Mouse (Mus musculus) ovary, adult 18-20 months (tissue): Measurements from ENCODE around the gene Tbx2.
A peak's percentile ranks its signal among the peaks of the same experiment; 100 is the strongest.

Source experiments
- DNase-seq: peaks from one replicate; pipeline ENCODE4 v3.0.0; 2022; ENCODE audit warnings: low spot score, mixed read lengths

Gene Tbx2

DNA sequence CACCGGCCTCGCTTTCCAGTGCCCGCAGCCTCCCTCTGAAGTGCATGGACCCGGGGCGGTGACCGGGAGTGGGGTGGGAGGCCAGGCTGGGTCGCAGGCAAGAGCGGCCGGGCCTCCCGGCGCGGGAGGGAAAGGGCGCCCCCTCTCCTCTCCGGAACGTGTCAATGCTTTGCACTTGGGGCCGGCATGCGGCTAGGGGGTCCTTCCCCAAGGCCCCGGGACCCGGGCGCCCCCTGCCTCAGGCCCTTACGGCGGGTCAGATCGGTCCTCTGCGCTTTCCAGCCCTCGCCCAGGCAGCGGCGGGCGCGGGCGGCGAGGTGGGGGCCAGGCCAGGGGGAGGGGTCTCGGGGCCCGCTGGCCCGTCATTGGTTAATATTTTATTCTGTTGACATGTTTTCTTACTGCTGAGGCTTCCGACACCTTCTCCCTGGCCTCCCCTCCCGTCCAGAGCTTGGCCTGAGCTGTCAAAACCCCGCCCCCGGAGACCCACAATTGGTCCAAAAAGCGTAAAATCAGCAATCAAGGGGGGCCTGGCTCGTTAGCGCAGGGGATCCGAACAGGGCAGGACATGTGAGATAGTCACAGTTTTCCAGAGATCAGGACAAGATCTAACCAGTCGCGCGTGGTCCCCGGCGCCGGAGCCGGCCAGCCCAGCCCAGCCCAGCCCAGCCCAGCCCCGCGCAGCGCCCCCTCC lies at the start of gene Tbx2:
Tbx2 (plus strand) TSS at position 321 of the 694 bp plus-strand sequence.
- DNase-seq = peak; percentile 85

DNA sequence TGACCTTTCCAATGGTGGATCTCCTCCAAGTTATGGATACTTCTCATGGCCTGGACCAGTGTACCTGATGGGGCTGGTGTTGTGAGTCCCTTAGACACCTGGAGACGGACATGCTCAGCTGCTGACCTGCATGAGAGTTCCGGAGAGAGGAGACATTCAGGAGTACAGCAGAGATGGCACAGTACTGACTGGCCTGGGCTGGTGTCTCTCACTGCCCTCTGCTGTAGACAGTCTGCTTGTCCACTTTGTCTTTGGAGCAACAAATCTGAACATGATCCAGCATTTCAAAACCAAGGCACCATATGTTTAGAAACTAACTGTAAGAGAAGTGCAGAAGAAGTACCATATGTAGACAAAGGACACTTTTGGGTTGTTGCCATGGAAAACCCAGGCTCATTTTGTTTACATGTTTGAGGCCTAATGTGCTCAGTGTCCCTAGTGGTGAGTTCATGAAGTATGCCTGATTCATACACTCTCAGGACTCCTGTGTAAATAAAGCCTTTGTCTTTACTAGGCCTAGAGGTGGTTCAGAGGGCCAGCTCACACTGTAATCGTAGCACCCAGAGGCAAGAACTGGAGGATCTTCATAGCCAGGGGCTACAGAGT lies 46.1 kb upstream of the Tbx2 start:
- no peak for DNase-seq

DNA sequence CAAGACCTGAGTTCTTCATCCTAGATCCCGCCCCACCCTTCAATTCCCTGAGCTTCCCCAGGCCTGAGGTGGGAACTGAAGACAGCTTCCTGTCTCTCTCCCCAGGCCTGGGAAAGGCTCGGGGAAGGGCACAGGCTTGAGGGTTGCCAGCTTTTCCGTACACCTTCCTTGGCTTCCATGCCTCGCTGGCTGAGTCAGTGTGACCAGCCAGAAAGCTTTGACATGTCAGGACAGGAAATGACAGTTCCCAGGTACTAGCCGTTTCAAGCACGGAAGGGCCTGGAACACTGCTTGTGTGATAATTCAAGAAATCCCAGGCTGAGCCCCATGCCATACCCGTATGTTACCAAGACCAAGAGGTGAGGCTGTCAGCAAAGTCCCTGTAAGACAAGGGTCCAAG lies 42.6 kb upstream of the Tbx2 start:
- DNase-seq = no peak

DNA sequence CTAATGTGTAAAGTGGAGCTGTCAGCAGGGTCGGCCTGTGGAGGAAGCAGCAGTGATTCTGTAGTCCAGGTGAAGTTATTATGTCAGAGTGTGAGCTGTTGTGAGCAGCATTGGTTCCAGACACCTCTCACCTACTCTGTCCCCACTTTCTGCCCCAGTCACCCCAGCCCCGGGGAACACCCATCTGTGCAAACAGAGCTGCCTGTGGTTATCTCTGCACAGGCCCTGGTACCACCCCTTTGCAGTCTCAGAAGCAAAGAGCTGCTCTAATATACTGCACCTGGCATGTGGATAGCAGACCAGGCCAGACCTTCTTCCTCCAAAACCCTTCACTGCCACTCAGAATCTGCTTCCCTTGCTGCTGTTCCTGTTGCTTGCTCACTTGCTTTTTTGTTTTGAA lies 42.1 kb upstream of the Tbx2 start:
- no peak for DNase-seq

DNA sequence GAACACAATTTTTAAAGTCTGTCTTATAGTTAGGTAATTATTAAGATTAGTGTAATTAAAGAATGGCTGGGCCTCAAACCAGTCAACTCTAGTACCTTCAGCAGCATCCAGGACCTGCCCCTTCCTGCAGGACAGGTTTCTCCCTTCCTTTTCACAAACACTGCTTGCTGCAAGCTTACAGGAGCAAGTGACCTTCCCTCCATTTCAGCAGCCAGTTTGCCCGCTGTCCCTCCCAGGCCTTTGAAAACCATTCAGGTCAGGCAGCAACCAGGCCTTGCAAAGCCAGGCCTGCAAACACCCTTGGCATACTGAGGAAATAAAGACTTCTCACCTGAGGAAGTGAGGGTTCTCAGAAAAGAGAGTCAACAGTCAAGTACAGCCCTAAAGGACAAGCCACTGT lies 41.1 kb upstream of the Tbx2 start:
- no peak for DNase-seq

DNA sequence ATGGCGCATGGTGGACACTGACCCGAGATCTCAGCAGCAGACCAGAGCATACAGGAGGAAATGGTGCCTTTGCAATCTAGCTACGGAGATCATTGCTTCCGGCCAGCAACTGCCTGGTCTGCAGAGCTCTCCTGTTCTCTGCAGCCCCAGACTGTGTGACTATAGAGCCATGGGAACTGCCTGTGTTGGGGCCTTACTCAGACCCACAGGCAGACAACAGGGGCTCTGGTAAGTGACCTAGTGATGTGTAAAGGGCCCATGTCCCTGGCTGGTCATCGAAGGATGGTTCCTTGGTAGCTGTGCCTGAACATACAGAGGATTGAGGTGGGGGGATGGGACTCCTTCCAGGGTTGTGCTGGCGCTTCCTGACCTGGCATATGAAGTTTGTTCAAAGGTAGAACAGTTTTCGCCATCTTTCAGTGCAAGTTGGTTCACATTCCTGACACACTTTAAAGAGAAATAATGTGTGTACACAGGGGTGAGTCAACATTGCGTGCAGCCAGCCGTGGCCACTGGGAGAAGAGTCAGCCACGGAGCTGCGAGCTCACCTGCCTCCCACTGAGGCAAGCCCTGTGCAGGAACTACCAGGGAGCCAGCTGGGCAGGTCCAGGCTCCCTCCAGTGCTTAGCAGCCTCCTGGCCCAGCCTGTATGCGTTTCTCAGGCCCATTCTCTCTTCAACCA lies 39.7 kb upstream of the Tbx2 start:
- no peak for DNase-seq

DNA sequence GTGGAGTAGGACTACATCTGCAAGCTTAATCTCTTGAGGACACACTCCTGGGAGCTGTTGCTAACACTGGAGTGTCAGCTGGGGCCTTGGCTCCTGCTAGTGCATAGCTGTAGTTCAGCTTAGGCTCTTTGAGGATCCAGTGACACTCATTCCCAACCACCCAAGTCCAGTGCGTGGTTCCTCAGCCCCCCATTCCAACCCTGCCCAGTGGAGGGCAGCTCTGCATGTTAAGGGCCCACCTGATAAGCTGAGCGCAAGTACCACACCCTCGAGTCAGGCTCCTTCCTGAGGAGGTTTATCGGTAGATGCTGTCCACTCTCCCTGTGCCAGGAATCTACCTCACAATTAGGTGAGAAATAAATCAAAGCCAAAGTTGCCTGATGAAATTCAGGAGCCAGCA lies 32.9 kb upstream of the Tbx2 start:
- no peak for DNase-seq

DNA sequence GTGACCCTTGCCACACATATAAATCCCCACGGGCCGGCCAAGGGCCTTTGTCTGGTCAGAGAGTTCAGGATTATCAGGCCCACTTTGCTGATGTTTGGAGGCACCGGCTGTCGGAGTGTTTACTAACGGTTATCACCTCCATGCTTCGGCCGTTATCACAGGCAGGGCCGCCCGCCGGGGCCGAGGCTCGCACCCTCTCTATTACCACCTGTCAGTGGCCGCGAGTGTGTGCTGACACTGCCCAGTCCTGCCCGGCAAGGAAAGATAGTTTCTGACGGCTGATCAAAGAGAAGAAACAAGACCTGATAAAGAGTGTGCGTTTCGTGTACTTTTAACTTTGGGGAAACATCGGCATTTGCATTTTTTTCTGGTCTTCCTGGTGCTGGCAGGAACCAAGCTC lies 32.5 kb upstream of the Tbx2 start:
- no peak for DNase-seq

DNA sequence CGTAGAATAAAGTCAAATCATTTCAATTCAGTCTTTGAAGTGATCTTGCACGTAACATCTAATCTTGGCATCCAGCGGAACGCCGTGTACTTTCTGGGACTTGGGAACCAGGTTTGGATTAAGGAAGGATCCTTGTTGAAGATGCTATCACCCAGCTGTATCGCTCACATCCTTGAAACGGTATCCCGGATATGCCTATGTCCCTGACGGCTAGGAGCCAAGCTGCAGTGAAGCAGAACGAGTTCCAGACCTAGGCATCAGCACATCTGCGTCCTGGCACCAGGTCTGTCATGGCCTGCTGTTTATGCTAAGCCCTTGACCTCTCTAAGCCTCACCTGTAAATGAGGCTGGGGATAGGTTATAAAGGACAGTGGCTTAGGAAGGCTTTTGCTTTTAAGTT lies 32.0 kb upstream of the Tbx2 start:
- DNase-seq = no peak

DNA sequence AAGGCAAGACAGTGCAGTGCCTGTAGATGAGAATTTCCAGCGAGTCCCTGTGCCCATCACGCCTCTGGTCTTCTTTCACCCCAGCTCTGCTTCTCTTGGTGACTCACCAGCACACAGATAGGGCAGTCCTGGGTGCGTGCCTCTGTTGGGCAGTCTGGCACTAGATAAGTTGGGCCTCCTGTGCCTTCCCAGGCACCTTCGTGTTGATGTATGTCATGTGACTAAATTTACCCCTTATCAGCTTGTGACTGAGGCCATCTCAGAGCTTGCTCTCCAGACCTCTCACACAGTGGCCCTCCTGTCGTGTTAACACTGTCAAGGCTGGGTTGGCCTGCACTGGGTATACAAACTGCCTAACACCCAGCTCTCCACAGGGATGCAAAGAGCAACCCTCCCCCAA lies 28.3 kb upstream of the Tbx2 start:
- peak; percentile 39 for DNase-seq

DNA sequence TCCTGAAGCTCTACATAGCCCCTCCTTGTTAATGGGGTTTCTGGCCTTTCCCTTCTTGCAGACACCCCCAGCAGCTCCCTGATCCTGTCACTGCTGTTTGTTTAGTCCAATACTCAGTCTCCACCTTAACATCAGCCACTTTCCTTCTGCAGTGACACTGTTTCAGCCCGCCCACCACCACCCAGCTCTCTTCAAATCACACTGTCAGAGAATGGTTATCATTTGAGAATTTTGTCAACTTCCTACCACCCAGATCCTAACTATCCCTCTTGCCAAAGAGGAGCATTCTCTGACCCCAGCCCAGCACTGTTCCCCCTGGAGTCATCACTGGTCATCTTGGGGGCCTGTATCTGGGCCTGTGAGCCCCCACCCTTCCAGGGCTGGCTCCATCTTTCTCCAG lies 26.6 kb upstream of the Tbx2 start:
- DNase-seq = no peak

DNA sequence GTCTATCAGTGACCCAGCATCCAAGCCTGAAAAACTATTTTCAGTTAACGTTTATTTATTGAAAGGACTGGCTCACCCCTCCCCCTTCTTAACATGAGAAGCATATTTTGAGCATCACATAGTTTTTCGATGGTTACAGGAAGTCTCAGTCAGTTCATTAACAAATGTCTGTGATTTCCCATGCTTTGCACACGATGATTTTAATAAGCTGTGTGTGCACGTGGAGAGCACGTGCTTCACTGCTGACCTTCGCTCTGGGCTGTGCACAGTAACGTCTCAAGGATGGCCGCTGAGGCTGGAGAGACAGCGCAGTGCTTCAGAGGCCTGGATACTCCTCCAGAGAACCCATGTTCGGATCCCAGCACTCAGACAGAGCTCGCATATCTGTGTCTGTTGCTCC lies 25.0 kb upstream of the Tbx2 start:
- no peak for DNase-seq

DNA sequence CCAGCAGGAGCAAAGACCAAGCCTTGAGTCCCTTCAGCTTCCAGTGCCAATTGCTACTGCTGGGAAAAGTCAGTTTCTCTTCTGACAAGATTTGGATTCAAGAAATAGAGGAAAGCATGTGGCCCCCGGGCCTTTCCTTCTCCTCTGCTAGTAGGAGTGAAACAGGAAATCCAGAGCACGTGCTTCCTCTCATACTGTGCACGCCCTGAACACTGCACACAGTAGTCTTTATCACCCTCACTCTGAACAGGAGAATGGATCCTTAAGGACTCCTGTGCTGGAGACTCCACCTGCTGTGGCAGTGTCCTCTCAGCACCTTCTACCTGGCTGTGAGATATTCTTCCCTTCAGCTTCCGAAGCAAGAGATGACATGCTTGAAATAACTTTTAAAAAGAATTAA lies 21.1 kb upstream of the Tbx2 start:
- DNase-seq = no peak

DNA sequence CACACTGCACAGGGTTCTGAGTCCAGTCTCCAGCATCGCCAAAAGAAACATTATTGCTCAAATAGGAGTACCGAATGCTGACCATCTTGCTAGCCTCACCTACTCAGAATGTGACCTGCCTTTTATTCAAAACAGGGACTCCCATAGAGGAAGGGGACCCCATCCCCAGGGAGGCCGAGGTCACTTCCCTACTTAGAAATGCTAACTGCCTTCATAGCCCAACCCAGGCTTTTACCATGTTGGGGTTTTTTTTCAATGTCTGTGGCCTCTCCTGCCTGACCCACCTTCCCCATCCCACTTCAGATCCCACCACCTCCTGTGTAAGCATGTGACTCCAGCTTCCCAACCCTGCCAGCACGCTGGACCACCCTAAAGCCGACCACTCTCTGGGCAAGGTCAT lies 20.7 kb upstream of the Tbx2 start:
- DNase-seq = no peak

DNA sequence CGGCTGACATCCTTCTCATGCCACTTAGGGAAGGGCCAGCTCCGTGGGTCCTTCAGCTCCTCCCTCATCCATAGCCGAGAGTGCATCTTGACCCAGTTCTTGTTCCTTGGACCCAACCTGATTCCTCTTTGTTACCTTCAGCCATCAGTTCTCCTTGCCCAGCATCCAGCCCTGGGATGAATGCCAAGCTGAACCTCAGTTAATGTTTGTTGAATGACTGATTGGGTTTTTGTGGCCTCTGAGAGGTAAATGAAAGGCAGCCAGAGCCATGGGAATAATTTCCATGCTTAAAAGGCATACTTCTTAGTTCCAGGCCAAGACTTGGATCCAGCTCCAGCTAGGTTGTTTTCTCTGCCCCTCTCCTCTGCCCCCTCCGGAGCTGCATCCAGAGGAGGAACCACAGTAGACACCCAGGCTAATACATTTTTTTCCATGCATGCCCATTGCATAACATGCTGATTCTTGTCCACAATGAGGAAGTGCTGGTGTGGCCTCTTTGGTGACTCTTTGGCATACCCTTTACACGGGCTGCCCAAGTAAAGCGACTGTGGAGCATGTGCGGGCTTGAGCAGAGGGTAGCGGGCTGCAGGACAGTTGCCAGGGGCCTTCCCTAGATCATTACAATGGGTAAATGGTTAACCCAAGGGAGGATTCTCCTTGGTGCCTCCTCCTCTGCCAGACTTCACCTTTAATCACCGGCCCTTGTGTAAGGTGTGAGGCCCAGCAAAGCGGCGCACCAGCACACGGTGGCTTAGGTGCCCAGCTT lies 20.0 kb upstream of the Tbx2 start:
- peak; percentile 34 for DNase-seq

DNA sequence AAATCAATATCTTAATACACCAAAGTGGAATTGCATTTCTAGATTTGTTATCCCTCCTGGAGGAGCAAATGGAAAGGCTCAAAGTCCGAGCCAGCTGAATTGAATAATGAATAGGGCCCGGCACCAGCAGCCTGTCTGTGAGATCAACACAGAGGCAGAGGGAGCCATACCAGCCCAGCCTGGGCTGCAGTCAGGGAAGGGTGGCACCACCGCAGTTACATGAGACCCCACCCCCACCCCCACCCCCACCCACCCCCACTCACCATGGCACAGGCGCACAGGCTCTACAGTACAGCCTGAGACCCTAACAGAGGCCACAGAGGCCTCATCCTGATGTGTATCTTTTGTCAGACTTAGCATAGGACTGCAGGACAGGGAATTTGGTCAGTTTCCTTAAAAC lies 17.7 kb upstream of the Tbx2 start:
- no peak for DNase-seq

DNA sequence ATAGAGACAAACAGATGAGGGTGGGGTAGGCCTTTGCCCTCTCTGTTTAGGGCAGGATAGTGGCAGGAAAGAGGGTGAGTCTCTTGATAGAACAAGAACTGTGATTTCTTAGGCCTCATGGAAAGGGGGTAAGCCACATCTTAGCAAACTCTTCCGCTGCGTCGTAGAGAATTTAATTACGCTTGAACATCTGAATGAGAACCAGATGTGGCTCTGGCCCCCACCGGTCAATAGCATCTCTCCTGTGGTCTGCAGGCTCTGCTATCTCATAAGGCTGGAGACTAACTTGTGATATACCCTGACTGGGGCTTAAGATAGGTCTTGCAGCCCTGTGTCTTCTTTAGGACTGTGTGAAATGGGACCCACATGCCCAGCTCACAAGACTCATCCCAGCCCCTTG lies 15.9 kb upstream of the Tbx2 start:
- no peak for DNase-seq

DNA sequence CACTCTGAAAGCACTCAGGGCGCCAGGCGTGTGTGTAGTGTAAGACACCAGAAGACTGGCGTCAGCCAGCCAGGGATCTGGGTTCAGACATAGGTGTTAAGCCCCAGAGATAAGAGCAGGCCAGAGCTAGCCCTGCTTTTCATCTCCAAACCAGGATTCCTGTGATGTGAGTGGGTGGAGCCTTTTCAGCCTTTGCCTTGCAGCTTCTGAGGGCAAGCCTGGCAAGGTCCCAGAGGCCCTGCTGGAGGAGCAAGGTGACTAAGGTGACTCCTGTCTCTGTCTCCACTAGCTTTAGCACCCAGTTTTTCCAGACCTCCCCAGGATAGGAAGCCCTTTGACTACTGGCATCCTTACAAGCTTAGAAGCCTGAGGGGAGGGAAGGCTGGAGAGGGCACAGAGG lies 13.9 kb upstream of the Tbx2 start:
- no peak for DNase-seq

DNA sequence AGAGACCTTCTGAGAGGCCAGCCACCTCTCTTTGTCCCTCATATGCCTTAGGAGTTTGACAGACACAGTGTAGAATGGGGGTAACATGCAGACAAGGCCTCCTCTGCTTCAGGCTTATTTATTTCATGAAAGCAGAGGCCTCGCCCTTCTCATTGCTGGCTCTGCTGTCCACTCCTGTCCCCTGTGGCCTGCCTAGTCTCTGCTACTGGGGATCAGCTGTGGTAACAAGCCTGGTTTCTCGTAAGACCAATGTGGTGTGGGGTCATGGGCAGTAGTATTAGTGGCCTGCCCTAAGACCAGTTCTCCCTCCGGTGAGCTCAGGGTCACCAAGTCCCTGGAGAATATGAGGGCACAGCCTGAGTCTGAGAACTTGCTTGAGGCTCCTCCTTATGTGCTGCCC lies 11.4 kb upstream of the Tbx2 start:
- no peak for DNase-seq

DNA sequence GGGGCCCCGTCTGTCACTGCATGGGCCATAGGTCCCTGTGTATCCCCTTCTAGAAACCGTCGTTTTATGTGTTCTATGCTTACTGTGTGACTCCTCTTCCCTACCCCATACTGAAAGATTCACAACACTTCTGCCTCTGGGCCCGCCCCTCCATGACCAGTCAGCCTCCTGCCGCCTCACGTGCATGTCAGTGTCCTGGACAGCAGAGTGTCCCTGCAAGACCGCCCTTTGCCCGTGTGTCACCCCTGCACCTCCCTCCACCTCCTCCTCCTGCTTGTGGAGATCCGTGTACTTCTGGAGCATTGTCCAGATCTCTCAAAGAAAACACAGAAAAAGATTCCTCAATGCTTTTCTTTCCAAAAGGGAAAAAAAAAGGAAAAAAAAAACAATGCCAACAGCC lies 10.7 kb upstream of the Tbx2 start:
- DNase-seq = no peak

DNA sequence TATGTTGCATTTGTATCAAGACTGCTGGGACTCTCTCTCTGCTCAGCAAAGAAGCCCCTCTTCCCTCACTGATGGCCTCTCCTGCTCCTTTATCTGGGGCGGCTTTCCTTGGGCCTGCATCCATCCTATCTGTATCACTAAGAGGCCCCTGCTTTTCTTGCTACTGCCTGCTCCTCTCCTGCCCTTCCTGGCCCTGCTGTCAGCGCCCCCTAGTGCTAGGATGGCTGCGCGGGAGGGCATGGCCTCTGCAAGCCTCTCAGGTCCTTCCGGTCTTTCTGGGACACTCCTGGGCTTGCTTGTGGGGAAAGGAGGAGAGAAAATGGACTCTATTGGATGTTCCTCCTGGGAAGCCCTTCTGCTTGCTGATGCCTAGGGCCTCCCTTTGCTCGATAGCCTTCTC lies 9.2 kb upstream of the Tbx2 start:
- no peak for DNase-seq

DNA sequence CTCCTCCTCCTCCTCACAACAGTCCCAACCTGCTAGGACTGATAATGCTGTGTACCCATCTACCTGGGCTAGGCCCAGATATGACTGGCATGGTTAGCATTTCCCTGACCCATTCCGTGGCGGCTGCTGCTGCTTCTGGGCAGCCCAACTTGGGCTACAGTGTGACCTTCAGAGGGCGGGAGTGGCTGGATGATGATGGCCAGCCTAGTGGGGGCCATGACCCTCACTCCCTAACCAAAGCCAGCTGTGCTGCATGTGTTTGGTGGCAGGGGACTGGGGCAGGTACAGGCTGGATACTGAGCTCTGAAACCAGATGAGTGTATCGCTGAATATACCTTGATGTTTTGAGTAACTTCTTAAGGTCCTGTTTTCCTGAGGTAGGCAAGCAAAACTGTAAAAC lies 8.6 kb upstream of the Tbx2 start:
- DNase-seq = no peak

DNA sequence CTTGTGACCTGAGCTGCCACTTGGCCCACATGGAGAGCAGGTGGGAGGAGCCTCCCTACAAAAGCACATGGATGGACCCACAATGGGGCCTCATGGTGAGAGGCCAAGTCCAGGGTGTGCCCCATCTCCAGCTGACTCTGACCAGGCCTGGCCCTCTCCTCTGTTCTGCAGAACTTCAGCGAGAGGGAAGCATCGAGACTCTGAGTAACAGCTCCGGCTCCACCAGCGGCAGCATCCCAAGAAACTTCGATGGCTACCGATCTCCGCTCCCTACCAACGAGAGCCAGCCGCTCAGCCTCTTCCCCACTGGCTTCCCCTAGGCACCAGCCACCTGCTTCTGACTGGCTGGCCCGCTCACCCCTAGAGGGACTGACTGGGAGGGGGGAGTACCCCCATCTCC lies 7.3 kb upstream of the Tbx2 start:
- no peak for DNase-seq
